Mouse (Mus musculus) olfactory bulb, adult 2 months (tissue): ENCODE measurements at regions not wholly inside any gene's neighbourhood (a gene's known extent, or its start where the extent isn't known, plus 50 kb on each side); places are given as distances from the start of the nearest gene placed in this dataset.

ENCODE experiments used
- CTCF ChIP-seq: fragments of 200-500 bp; IDR thresholded peaks from 2 replicates; pipeline ENCODE4 v1.5.1; 2012; ENCODE audit warnings: low read depth, mild to moderate bottlenecking, low read length, moderate library complexity; ENCODE audit not compliant: insufficient read depth
- POLR2A ChIP-seq: fragments of 200-500 bp; IDR thresholded peaks from 2 replicates; pipeline ENCODE4 v1.6.1; 2012; ENCODE audit warnings: mild to moderate bottlenecking, low read depth, low read length, moderate library complexity; ENCODE audit not compliant: insufficient read depth

DNA sequence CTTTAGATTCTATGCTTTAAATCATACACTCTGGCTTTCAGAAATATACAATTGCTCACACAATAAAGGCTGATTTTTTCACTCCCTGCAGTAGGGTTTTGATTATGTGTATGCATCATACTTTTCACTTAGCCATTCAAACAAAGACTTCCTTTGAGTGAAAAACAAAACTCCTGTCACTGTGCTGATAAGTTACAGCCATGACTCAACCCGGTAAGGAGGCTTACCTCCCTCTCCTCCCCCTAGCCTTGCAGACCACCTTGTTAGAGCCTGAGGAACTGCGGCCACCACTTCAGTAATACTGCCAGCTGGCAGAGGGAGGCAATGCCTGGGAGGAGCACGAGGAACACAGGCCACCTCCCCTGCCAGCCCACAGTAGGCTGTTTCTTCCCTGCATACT, 86.2 kb downstream of the Zfp706 start:
- TF ChIP-seq CTCF (no peak), POLR2A (no peak)
